Mouse (Mus musculus): ENCODE measurements around the gene Syngr2. TPM values are rescaled to one million over a fixed set of nuclear protein-coding genes. Genes with fewer than 3 reads are reported as not detected.

Syngr2 gene
- polyA plus RNA-seq, 1 experiment from 2014 or later = 78.7 TPM

DNA sequence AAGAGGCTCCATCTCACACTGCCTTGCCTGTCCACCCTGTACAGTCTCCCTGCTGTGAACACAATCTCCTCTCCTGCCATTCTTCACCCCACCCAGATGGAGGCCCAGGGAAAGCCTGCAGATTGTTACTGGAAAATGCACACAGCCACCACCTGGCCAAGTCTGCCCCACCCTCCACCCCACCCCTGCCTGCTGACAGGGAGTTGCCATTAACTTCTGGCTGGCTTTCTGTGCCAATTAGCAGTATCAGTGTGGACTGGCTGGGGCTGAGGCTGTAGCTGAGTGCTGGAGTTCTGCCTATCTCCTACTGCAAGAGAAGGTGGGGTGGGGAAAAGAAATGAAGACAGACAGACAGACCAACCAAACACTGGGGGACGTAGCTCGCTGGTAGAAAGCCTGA is 29.1 kb downstream of the Syngr2 start:
- Histone ChIP-seq H3K9me3 (replicated peaks; ENCODE audit: control insufficient read depth, low read length) (no peaks in the 10 kb centered on the region), H3K4me1 (ENCODE audit: control insufficient read depth, insufficient read depth, low read length) (peaks cover 5% of the 10 kb centered on the region; the same call in 1 of the 2 replicates), H3K4me2 (peak overlapping the region; percentile 14; the same call in 1 of the 2 replicates), H3K36me3 (ENCODE audit: control insufficient read depth, insufficient read depth, low read length) (no peaks in the 10 kb centered on the region), H3K9ac (ENCODE audit: low read depth, low read length) (no peak overlapping the region), H3K27ac (ENCODE audit: low read depth, low read length) (peak overlapping the region; percentile 46; the same call in 1 of the 2 replicates), H3K27me3 (ENCODE audit: control insufficient read depth, insufficient read depth, low read length) (no peaks in the 10 kb centered on the region), H3K4me3 (ENCODE audit: low read depth, low read length) (no peak overlapping the region)
- 64% methylated on average over 2 of the region's 2 CpGs for whole genome bisulfite sequencing (ENCODE audit: insufficient replicate concordance)
- peak; percentile 70 for ATAC-seq (replicated peaks; ENCODE audit: insufficient number of reproducible peaks, low FRiP score, low TSS enrichment)

DNA sequence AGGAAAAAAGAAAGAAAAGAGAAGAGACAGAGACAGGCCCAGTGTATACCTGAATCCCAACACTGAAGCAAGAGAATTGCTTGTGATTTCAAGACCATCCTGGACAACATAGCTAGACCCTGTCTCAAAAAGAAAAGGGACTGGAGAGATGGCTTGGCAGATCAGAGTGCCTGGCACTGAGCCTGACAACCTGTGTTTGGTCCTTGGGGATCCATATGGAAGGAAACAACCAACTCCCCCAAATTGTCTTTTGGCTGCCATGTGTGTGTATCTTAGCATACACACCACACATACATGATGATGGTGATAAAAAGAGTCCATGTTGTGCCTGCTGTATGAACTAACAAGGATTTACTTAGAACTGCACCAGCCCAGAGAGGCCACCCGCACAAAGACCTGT is 29.6 kb downstream of the Syngr2 start:
- Histone ChIP-seq H3K27me3 (ENCODE audit: control insufficient read depth, insufficient read depth, low read length) (no peaks in the 10 kb centered on the region), H3K4me3 (ENCODE audit: low read depth, low read length) (no peak overlapping the region), H3K4me1 (ENCODE audit: control insufficient read depth, insufficient read depth, low read length) (peaks cover 5% of the 10 kb centered on the region; the same call in 1 of the 2 replicates), H3K9me3 (replicated peaks; ENCODE audit: control insufficient read depth, low read length) (no peaks in the 10 kb centered on the region), H3K36me3 (ENCODE audit: control insufficient read depth, insufficient read depth, low read length) (no peaks in the 10 kb centered on the region), H3K27ac (ENCODE audit: low read depth, low read length) (peak overlapping the region; percentile 46; the same call in 1 of the 2 replicates), H3K4me2 (peak overlapping the region; percentile 14; the same call in 1 of the 2 replicates), H3K9ac (ENCODE audit: low read depth, low read length) (no peak overlapping the region)
- WGBS (ENCODE audit: insufficient replicate concordance) = 77% methylated on average over 1 of the region's 1 CpGs
- no peak for ATAC-seq (replicated peaks; ENCODE audit: insufficient number of reproducible peaks, low FRiP score, low TSS enrichment)

DNA sequence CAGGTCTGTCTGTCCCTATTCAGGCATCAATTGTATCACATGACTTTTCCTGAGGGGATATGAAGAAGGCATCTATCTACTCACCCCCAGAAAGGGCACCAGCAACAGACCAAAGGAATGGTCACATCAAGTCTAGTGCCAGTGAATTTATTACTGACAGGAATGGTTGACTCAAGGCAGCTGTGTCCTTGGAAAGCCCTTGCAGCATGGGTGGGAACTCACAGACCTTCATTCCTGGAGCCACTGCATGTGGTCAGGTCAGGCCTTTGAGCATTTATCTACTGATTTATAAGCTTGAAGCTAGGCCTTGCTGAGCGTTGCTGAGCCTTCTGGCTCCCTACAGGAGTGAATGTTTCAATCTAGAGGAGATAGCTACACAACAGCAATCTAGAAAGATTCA is 31.4 kb downstream of the Syngr2 start:
- no peaks in the 10 kb centered on the region for H3K27me3 ChIP-seq (ENCODE audit: control insufficient read depth, insufficient read depth, low read length)
- no peak overlapping the region for H3K27ac ChIP-seq (ENCODE audit: low read depth, low read length)
- no peaks in the 10 kb centered on the region for H3K9me3 ChIP-seq (replicated peaks; ENCODE audit: control insufficient read depth, low read length)
- no peak overlapping the region for H3K9ac ChIP-seq (ENCODE audit: low read depth, low read length)
- ATAC-seq (replicated peaks; ENCODE audit: insufficient number of reproducible peaks, low FRiP score, low TSS enrichment) = no peak
- H3K4me2 ChIP-seq = no peak overlapping the region
- H3K4me3 ChIP-seq (ENCODE audit: low read depth, low read length) = no peak overlapping the region
- H3K4me1 ChIP-seq (ENCODE audit: control insufficient read depth, insufficient read depth, low read length) = peaks cover 5% of the 10 kb centered on the region; the same call in 1 of the 2 replicates
- WGBS (ENCODE audit: insufficient replicate concordance) = 32% methylated on average over 1 of the region's 1 CpGs
- H3K36me3 ChIP-seq (ENCODE audit: control insufficient read depth, insufficient read depth, low read length) = no peaks in the 10 kb centered on the region

DNA sequence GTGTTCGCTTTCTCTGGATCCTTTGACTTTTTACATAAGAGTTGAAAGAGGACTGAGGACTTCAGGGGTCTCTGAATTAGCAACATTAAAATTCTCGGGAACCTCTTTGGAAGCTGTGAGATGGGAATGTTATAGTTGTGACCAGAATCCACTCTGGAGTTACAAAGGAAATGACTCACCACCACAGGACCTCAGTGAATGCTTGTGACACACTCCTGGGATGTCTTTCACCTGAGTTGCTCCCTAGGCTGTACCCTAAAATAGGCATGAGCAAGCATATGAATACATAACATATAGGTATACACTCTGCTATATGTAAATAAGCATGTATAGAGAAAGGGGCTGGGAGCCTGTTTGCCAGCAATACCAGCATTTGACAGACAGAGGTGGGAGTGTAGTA is 34.0 kb downstream of the Syngr2 start:
- Histone ChIP-seq H3K36me3 (ENCODE audit: control insufficient read depth, insufficient read depth, low read length) (no peaks in the 10 kb centered on the region), H3K9ac (ENCODE audit: low read depth, low read length) (no peak overlapping the region), H3K4me3 (ENCODE audit: low read depth, low read length) (no peak overlapping the region), H3K4me1 (ENCODE audit: control insufficient read depth, insufficient read depth, low read length) (peaks cover 15% of the 10 kb centered on the region), H3K27ac (ENCODE audit: low read depth, low read length) (no peak overlapping the region), H3K27me3 (ENCODE audit: control insufficient read depth, insufficient read depth, low read length) (no peaks in the 10 kb centered on the region), H3K9me3 (replicated peaks; ENCODE audit: control insufficient read depth, low read length) (no peaks in the 10 kb centered on the region), H3K4me2 (no peak overlapping the region)
- 66% methylated on average over 2 of the region's 2 CpGs for WGBS (ENCODE audit: insufficient replicate concordance)
- no peak for ATAC-seq (replicated peaks; ENCODE audit: insufficient number of reproducible peaks, low FRiP score, low TSS enrichment)

DNA sequence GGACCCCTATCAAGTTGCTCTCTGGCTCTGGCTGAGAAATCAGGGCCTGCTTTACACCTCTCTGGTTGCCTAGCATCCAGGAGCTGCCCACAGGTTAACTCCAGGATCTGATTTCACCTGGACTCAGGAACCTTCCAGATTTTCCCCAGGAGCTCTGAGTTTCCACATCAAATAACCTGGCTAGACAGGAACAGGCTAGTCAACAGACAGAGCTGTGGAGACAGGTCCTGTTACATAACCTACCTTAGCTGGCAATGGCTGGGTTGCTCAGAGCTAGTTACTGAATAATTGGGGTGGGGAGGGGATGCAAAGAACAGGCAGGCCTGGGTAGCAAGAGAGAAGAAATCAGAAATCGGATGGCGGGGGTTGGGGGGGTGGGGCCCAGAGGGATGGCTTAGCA is 35.5 kb downstream of the Syngr2 start:
- peaks cover 15% of the 10 kb centered on the region for H3K4me1 ChIP-seq (ENCODE audit: control insufficient read depth, insufficient read depth, low read length)
- no peak overlapping the region for H3K27ac ChIP-seq (ENCODE audit: low read depth, low read length)
- WGBS (ENCODE audit: insufficient replicate concordance) = 68% methylated on average over 2 of the region's 2 CpGs
- no peak for ATAC-seq (replicated peaks; ENCODE audit: insufficient number of reproducible peaks, low FRiP score, low TSS enrichment)
- no peak overlapping the region for H3K9ac ChIP-seq (ENCODE audit: low read depth, low read length)
- H3K4me3 ChIP-seq (ENCODE audit: low read depth, low read length) = no peak overlapping the region
- H3K4me2 ChIP-seq = no peak overlapping the region
- H3K27me3 ChIP-seq (ENCODE audit: control insufficient read depth, insufficient read depth, low read length) = no peaks in the 10 kb centered on the region
- H3K9me3 ChIP-seq (replicated peaks; ENCODE audit: control insufficient read depth, low read length) = no peaks in the 10 kb centered on the region
- H3K36me3 ChIP-seq (ENCODE audit: control insufficient read depth, insufficient read depth, low read length) = no peaks in the 10 kb centered on the region

DNA sequence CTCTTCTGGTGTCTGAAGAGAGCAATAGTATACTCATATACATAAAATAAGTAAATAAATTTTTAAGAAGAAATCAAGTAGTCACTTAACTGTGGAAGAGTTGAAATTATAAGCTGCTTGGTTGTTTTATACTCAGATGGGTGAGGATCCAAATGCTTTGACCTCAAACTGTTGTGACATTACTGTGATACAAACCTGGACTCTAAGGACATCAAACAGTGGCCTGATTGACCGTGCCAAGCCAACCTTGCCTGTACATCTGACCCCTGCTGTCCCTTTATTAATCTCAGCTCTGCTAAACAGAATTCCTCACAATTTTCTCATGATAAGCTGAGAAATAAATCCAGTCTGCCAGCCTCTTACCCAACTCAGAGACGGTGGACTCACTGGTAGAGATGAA is 36.2 kb downstream of the Syngr2 start:
- no peak overlapping the region for H3K4me3 ChIP-seq (ENCODE audit: low read depth, low read length)
- H3K4me1 ChIP-seq (ENCODE audit: control insufficient read depth, insufficient read depth, low read length) = peaks cover 21% of the 10 kb centered on the region
- H3K27ac ChIP-seq (ENCODE audit: low read depth, low read length) = no peak overlapping the region
- no peak overlapping the region for H3K4me2 ChIP-seq
- no peaks in the 10 kb centered on the region for H3K27me3 ChIP-seq (ENCODE audit: control insufficient read depth, insufficient read depth, low read length)
- ATAC-seq (replicated peaks; ENCODE audit: insufficient number of reproducible peaks, low FRiP score, low TSS enrichment) = no peak
- no peak overlapping the region for H3K9ac ChIP-seq (ENCODE audit: low read depth, low read length)
- H3K9me3 ChIP-seq (replicated peaks; ENCODE audit: control insufficient read depth, low read length) = no peaks in the 10 kb centered on the region
- no peaks in the 10 kb centered on the region for H3K36me3 ChIP-seq (ENCODE audit: control insufficient read depth, insufficient read depth, low read length)
- 83% methylated on average over 2 of the region's 2 CpGs for WGBS (ENCODE audit: insufficient replicate concordance)

DNA sequence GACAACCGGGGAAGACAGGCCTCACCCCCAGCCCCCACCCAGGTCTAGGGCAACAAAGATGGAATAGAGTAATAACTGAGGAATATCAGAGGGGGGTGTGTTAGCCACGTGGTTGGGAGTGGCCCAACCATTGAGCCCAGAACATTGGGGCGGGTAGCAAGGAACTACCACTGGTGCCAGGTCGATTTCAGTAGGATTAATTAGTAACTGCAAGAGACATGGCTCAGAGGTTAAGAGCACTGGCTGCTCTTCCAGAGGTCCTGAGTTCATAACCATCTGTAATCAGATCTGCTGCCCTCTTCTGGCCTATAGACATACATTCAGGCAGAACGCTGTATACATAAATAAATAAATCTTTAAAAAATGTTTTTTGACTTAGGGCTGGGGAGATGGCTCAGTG is 37.2 kb downstream of the Syngr2 start:
- no peaks in the 10 kb centered on the region for H3K9me3 ChIP-seq (replicated peaks; ENCODE audit: control insufficient read depth, low read length)
- no peak overlapping the region for H3K27ac ChIP-seq (ENCODE audit: low read depth, low read length)
- no peak overlapping the region for H3K4me2 ChIP-seq
- H3K36me3 ChIP-seq (ENCODE audit: control insufficient read depth, insufficient read depth, low read length) = no peaks in the 10 kb centered on the region
- no peak overlapping the region for H3K4me3 ChIP-seq (ENCODE audit: low read depth, low read length)
- WGBS (ENCODE audit: insufficient replicate concordance) = 50% methylated on average over 5 of the region's 5 CpGs
- peaks cover 21% of the 10 kb centered on the region for H3K4me1 ChIP-seq (ENCODE audit: control insufficient read depth, insufficient read depth, low read length)
- ATAC-seq (replicated peaks; ENCODE audit: insufficient number of reproducible peaks, low FRiP score, low TSS enrichment) = no peak
- no peak overlapping the region for H3K9ac ChIP-seq (ENCODE audit: low read depth, low read length)
- H3K27me3 ChIP-seq (ENCODE audit: control insufficient read depth, insufficient read depth, low read length) = no peaks in the 10 kb centered on the region

DNA sequence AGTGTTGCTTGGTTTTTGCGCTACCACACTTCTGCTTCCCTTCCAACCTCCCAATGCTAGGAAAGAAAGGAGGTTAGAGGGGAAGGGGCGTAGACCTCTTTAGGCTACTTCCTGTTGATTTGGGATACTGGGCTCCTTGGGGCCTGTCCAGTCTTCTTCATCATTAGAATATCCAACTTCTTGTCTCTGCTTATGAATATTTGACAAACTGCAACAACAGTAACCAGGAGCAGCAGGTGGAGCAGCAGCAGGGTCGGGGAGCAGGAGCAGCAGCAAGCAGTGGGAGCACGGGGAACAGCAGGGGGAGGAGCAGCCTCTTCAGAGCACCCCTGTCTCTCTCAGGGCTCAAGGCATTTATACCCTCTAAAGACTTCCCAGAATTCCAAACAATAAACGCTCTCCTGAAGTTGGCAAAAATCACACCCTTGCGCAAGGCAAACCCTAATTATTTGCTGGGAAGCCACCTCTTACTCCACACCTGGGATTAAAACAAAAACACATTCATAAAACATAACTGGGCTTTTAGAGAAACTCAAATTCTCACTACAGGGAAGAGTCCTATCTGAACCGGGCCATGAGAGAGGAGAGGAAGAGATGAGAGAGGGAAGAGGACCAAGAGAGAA is 38.2 kb downstream of the Syngr2 start:
- Histone ChIP-seq H3K27ac (ENCODE audit: low read depth, low read length) (peak overlapping the region; percentile 84), H3K36me3 (ENCODE audit: control insufficient read depth, insufficient read depth, low read length) (peaks cover 1% of the 10 kb centered on the region; the same call in 1 of the 2 replicates), H3K27me3 (ENCODE audit: control insufficient read depth, insufficient read depth, low read length) (no peaks in the 10 kb centered on the region), H3K9ac (ENCODE audit: low read depth, low read length) (peak overlapping the region; percentile 68), H3K4me2 (peak overlapping the region; percentile 78), H3K4me3 (ENCODE audit: low read depth, low read length) (peak overlapping the region; percentile 66; the same call in 1 of the 2 replicates), H3K4me1 (ENCODE audit: control insufficient read depth, insufficient read depth, low read length) (peaks cover 21% of the 10 kb centered on the region), H3K9me3 (replicated peaks; ENCODE audit: control insufficient read depth, low read length) (no peaks in the 10 kb centered on the region)
- WGBS (ENCODE audit: insufficient replicate concordance) = 83% methylated on average over 7 of the region's 7 CpGs
- ATAC-seq (replicated peaks; ENCODE audit: insufficient number of reproducible peaks, low FRiP score, low TSS enrichment) = no peak
